Mouse (Mus musculus) limb, embryonic 15.5 days (tissue): Measurements from ENCODE around the gene Atf7ip2. TPM values are rescaled to one million over a fixed set of nuclear protein-coding genes. Genes with fewer than 3 reads are reported as not detected.
A peak's percentile ranks its signal among the peaks of the same experiment; 100 is the strongest.
"Not testable (repeated sequence)": the region's sequence is repeated elsewhere in the genome, so short reads cannot be mapped to it uniquely, and the experiment has no call there.

Experiments used
- ATAC-seq: fragments of 200-750 bp; cut with Nextera tagmentation; 2 replicates; pipeline ENCODE4 v1.8.0; 2017; ENCODE audit warnings: low read depth, moderate TSS enrichment; ENCODE audit not compliant: insufficient number of reproducible peaks, low FRiP score, low TSS enrichment
- H3K27ac ChIP-seq: fragments of 300-500 bp; sonication (generic); 2 replicates; pipeline ENCODE4 v1.5.1; 2015; ENCODE audit warnings: moderate library complexity, mild to moderate bottlenecking, inconsistent platforms
- H3K27me3 ChIP-seq: fragments of 300-500 bp; sonication (generic); 2 replicates; pipeline ENCODE4 v1.6.1; 2015; ENCODE audit warnings: inconsistent platforms
- H3K36me3 ChIP-seq: fragments of 300-500 bp; sonication (generic); 2 replicates; pipeline ENCODE4 v1.6.1; 2015; ENCODE audit warnings: inconsistent platforms
- H3K4me1 ChIP-seq: fragments of 300-500 bp; sonication (generic); 2 replicates; pipeline ENCODE4 v1.6.1; 2015; ENCODE audit warnings: inconsistent platforms
- H3K4me2 ChIP-seq: fragments of 300-500 bp; sonication (generic); 2 replicates; pipeline ENCODE4 v1.6.1; 2015; ENCODE audit warnings: mild to moderate bottlenecking, inconsistent platforms
- H3K4me3 ChIP-seq: fragments of 300-500 bp; sonication (generic); 2 replicates; pipeline ENCODE4 v1.5.1; 2015; ENCODE audit warnings: mild to moderate bottlenecking, inconsistent platforms
- H3K9ac ChIP-seq: fragments of 300-500 bp; sonication (generic); 2 replicates; pipeline ENCODE4 v1.6.1; 2015; ENCODE audit warnings: inconsistent platforms
- H3K9me3 ChIP-seq: fragments of 300-500 bp; sonication (generic); 2 replicates; pipeline ENCODE4 v1.6.1; 2016; ENCODE audit warnings: inconsistent platforms
- WGBS: fragments of 180-500 bp; shearing (Covaris S2); methylation state at CpG from one replicate; pipeline ENCODE4 v1.1.7; 2015; 5-methylcytosine and 5-hydroxymethylcytosine counted together
- polyA plus RNA-seq: library from polyadenylated mRNA; unstranded; fragments of >200 nt; fragmentation: Nextera tagmentation; extraction: Ambion mirVana; gene quantifications from 2 replicates; pipeline ENCODE4 v1.2.1, GENCODE M21; 2015

The Atf7ip2 gene
- 0.60 and 1.1 TPM in 2 replicates for polyA plus RNA-seq

DNA sequence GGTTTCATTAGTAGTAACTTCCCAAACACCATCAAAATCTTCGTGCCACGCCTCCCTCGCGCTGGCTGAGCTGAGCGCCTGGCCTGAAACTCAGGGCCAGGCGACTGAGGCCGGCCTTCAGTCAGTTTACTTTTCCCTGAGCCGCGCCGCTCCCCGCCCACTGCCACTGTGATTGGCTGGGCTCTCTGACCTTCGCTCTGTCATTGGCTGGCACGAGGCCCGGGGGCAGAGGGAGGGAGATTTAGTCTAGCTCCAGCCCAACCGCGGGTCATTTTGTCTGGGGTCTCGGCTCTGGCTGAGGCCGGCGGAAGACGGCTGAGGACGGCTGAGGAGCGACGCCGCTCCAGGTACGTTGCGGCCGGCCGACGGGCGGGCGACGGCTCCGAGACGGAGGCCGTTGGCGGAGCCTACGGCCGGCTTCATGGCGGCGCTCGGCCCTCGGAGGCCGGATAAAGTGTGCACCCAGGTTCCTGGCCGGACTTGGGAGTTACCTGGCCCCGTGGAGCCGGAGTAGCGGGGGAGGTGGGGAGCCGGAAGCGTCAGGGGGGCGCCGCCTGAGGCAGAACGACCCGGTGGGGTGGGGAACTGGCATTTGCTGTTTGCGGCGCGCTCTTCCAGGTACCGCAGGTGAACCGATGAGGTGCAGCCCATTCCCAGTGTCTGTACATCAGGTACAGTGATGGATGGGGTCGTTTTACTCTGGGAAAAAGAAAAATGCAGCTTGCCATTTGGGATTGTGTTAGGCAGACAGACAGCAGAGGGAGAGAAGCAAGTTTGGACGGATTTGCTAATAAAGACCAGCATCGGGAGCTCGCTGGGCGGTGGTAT is at the start of gene Atf7ip2:
Gene Atf7ip2, plus strand, starts transcription at position 34 of the 828 bp plus-strand sequence.
- Histone ChIP-seq H3K4me3 (peak within 1 kb of the TSS; percentile 56), H3K4me1 (peaks cover 13% of the 10 kb centered on the region; the same call in 1 of the 2 replicates), H3K9me3 (no peaks in the 10 kb centered on the region), H3K27ac (no peak within 1 kb of the TSS), H3K27me3 (no peaks in the 10 kb centered on the region), H3K9ac (peak within 1 kb of the TSS; percentile 55), H3K4me2 (peak within 1 kb of the TSS; percentile 98), H3K36me3 (no peaks in the 10 kb centered on the region)
- under 1% methylated on average over 62 of the region's 63 CpGs for WGBS
- peak; percentile 88 for ATAC-seq

- H3K4me2 ChIP-seq = no peak overlapping the region
- H3K9ac ChIP-seq = no peak overlapping the region
- no peaks in the 10 kb centered on the region for H3K36me3 ChIP-seq
- 53% methylated on average over 2 of the region's 2 CpGs for WGBS
- H3K4me3 ChIP-seq = no peak overlapping the region
- no peaks in the 10 kb centered on the region for H3K9me3 ChIP-seq
- no peak overlapping the region for H3K27ac ChIP-seq
- no peaks in the 10 kb centered on the region for H3K4me1 ChIP-seq
- no peaks in the 10 kb centered on the region for H3K27me3 ChIP-seq
- ATAC-seq = no peak
Observed at GRCm38 (mm10) chr16:10143166-10143565, 49.3 kb upstream of the Atf7ip2 start.

DNA sequence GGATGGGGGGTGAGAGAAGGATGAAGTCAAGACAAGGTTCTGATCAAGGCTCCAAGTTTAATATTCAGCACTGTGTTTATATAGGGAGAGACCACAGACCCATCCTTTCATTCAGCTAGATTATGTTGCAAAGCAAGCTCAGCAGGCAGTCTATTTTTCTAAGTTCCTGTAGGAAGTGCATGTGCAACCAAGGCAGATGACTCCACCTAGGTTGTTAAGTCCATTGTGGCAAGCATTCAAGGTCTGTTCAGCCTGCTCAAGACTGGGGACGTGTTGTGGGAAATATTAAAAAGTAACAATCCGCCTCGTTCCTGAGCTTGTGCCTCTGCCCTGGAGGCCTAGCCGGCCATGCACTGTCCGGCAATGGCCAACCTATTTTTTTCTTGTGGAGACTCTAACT is 45.1 kb upstream of the Atf7ip2 start:
- H3K36me3 ChIP-seq = no peaks in the 10 kb centered on the region
- no peak overlapping the region for H3K4me2 ChIP-seq
- H3K9ac ChIP-seq = no peak overlapping the region
- H3K4me1 ChIP-seq = no peaks in the 10 kb centered on the region
- no peak overlapping the region for H3K4me3 ChIP-seq
- WGBS = 86% methylated on average over 5 of the region's 5 CpGs
- no peaks in the 10 kb centered on the region for H3K9me3 ChIP-seq
- no peak overlapping the region for H3K27ac ChIP-seq
- ATAC-seq = no peak
- H3K27me3 ChIP-seq = no peaks in the 10 kb centered on the region

DNA sequence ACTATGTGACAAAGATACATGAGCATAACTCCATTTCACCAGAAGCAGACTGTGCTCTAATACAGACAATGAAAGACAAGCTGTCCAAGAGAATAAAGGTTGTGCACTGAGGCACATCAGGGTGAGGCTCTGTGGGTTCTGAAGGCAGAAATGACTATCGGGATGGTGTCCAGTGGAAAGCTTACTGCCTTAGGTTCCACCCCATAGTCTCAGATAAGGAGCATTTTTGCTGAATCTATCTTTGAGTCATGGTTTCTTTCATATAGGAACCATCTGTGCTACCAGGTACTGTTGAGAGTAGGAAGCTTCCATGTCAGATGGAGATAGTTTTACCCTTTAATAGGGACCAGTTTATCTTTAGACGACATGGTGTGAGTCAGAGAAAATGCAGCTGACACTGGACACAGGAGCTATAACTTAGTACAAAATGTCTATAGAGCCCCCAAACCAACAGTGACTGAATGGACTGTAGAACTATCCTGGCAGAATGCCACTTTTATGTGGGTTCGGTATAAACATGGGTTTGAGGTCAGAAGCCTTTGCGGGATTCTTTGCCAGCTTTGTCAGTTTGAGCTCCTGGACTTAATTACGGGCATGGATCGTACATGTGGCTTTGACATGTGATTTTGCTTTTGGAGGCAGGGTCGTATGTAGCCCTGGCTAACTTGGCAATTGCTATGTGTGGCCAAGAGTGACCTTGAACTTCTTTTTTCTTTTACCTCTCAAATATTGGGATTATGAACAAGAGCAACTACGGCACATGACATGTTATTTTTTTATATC is 23.2 kb upstream of the Atf7ip2 start:
- 59% methylated on average over 8 of the region's 8 CpGs for WGBS
- no peak overlapping the region for H3K9ac ChIP-seq
- no peaks in the 10 kb centered on the region for H3K36me3 ChIP-seq
- ATAC-seq = no peak
- no peaks in the 10 kb centered on the region for H3K27me3 ChIP-seq
- H3K4me2 ChIP-seq = no peak overlapping the region
- no peaks in the 10 kb centered on the region for H3K4me1 ChIP-seq
- no peak overlapping the region for H3K27ac ChIP-seq
- H3K4me3 ChIP-seq = no peak overlapping the region
- H3K9me3 ChIP-seq = no peaks in the 10 kb centered on the region

DNA sequence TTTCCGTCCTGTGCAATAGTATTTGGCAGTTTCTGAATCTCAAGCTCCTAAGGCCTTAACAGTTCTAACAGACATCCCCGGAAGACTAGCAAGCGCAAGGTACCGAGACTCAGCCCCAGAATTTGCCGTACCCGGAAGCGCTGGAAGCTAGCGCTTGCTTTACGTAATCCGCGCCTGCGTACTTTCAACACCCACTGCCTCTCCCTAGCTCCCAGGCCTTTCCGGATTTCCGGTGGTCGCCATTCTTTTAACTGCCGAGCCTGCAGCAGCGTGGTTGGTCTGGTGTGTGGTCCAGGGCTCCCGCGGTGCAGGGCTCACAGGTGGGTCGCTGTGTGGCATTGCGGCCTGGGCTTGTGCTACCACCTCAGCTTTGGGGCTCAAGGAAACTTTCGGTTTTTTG is 22.5 kb upstream of the Atf7ip2 start, which contains the start of gene Rpl39l:
Gene Rpl39l, plus strand, starts transcription at position 222 of the 400 bp plus-strand sequence.
- Histone ChIP-seq H3K4me3 (peak within 1 kb of the TSS; percentile 7; the same call in 1 of the 2 replicates), H3K4me1 (no peaks in the 10 kb centered on the region), H3K9me3 (no peaks in the 10 kb centered on the region), H3K27me3 (no peaks in the 10 kb centered on the region), H3K4me2 (no peak within 1 kb of the TSS), H3K27ac (no peak within 1 kb of the TSS), H3K36me3 (no peaks in the 10 kb centered on the region), H3K9ac (no peak within 1 kb of the TSS)
- ATAC-seq = no peak
- 71% methylated on average over 22 of the region's 22 CpGs for WGBS

- Histone ChIP-seq H3K4me1 (no peaks in the 10 kb centered on the region), H3K27me3 (no peaks in the 10 kb centered on the region), H3K4me2 (no peak overlapping the region), H3K27ac (no peak overlapping the region), H3K9me3 (no peaks in the 10 kb centered on the region), H3K9ac (no peak overlapping the region), H3K36me3 (no peaks in the 10 kb centered on the region), H3K4me3 (no peak overlapping the region)
- 82% methylated on average over 4 of the region's 4 CpGs for WGBS
- no peak for ATAC-seq
Observed at GRCm38 (mm10) chr16:10171276-10171675, 21.2 kb upstream of the Atf7ip2 start.

GRCm38 (mm10) chr16:10172179-10172820 is 20.2 kb upstream of the Atf7ip2 start:
- Histone ChIP-seq H3K4me1 (no peaks in the 10 kb centered on the region), H3K36me3 (no peaks in the 10 kb centered on the region), H3K9ac (no peak overlapping the region), H3K27me3 (no peaks in the 10 kb centered on the region), H3K4me2 (no peak overlapping the region), H3K9me3 (no peaks in the 10 kb centered on the region), H3K27ac (no peak overlapping the region), H3K4me3 (no peak overlapping the region)
- WGBS = 81% methylated on average over 3 of the region's 3 CpGs
- no peak for ATAC-seq

GRCm38 (mm10) chr16:10187461-10187860 is 5.1 kb upstream of the Atf7ip2 start:
- WGBS = 97% methylated on average over 10 of the region's 10 CpGs

GRCm38 (mm10) chr16:10208777-10209176 is 16.3 kb downstream of the Atf7ip2 start:
- Histone ChIP-seq H3K9me3 (no peaks in the 10 kb centered on the region), H3K4me2 (no peak overlapping the region), H3K27me3 (no peaks in the 10 kb centered on the region), H3K36me3 (no peaks in the 10 kb centered on the region), H3K4me1 (no peaks in the 10 kb centered on the region), H3K4me3 (no peak overlapping the region), H3K27ac (no peak overlapping the region), H3K9ac (no peak overlapping the region)
- ATAC-seq = no peak
- WGBS = 88% methylated on average over 1 of the region's 1 CpGs

More at GRCm38 (mm10) chr16:10187461-10187860, 5.1 kb upstream of the Atf7ip2 start:
- not testable (repeated sequence) for H3K27ac ChIP-seq, H3K9ac ChIP-seq, H3K4me1 ChIP-seq, H3K4me2 ChIP-seq, ATAC-seq, H3K36me3 ChIP-seq, H3K27me3 ChIP-seq, H3K4me3 ChIP-seq, H3K9me3 ChIP-seq

GRCm38 (mm10) chr16:10216366-10216765 is 23.9 kb downstream of the Atf7ip2 start:
- not testable (repeated sequence) for H3K4me2 ChIP-seq, H3K4me3 ChIP-seq, H3K9ac ChIP-seq, ATAC-seq, H3K27me3 ChIP-seq, H3K27ac ChIP-seq, H3K36me3 ChIP-seq, H3K4me1 ChIP-seq, H3K9me3 ChIP-seq
- 86% methylated on average over 1 of the region's 1 CpGs for WGBS

DNA sequence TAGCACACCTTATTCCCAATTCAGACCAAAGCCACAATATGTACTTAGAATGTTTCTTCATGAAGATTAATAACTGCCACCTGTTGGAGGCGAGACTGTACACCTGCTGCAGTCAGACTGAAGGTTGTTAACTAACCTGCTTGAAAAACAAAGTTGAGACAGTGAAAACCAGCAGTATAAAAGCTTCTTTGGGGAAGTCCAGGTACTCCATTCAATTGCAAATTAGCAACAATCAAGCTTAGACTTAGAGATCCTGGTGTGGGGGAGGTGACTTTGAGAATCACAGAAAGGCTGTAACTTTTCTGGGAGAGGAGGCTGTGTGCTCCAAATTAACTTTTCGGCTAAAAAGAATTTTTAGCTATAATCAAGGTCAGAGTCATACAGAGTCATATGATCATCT is 24.5 kb downstream of the Atf7ip2 start:
- H3K27me3 ChIP-seq, H3K36me3 ChIP-seq, H3K4me3 ChIP-seq, H3K4me2 ChIP-seq, H3K9ac ChIP-seq, H3K4me1 ChIP-seq, H3K27ac ChIP-seq, H3K9me3 ChIP-seq, ATAC-seq: not testable (repeated sequence)
- WGBS = 86% methylated on average over 2 of the region's 2 CpGs

DNA sequence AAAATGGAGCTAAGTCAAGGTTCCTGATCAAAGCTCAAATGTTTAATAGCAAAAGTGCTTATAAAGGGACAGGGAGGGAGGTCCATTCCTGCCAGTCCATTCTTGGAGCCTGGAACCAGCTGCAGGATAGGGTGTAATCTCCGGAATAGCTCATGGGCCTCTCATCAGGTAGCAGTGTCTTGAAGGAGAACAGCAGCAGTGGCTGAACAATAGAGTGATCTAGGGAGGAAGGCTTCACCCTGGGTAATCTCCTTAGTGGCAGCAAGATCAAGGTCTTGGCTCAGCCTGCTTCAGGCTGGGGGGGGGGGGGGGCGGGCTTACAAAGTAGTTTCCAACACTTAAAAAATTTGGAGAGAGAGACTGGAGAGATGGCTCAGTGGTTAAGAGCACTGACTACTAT is 34.8 kb downstream of the Atf7ip2 start:
- H3K9me3 ChIP-seq = no peaks in the 10 kb centered on the region
- H3K9ac ChIP-seq = no peak overlapping the region
- no peaks in the 10 kb centered on the region for H3K27me3 ChIP-seq
- 63% methylated on average over 2 of the region's 2 CpGs for WGBS
- H3K36me3 ChIP-seq = no peaks in the 10 kb centered on the region
- no peak for ATAC-seq
- no peak overlapping the region for H3K27ac ChIP-seq
- H3K4me2 ChIP-seq = no peak overlapping the region
- H3K4me1 ChIP-seq = no peaks in the 10 kb centered on the region
- H3K4me3 ChIP-seq = no peak overlapping the region
